Mouse (Mus musculus) heart, postnatal 25 days (tissue): ENCODE results near the gene Otof. TPM values are rescaled to one million over a fixed set of nuclear protein-coding genes. Genes with fewer than 3 reads are reported as not detected.

Experiments used
- DNase-seq: peaks from one replicate; pipeline ENCODE4 v3.0.0; 2022; ENCODE audit warnings: low spot score
- intact Hi-C: fragments of 180-260 bp; cut with DNase I; formaldehyde crosslinking; loops from one replicate; pipeline ENCODE4 v1.15.1; 2025
- total RNA-seq, 2 experiments: library from RNA; stranded (reverse); gene quantifications; 2 replicates each; pipeline ENCODE4 v1.2.3; 2021

The Otof gene
- total RNA-seq, result not detected

DNA sequence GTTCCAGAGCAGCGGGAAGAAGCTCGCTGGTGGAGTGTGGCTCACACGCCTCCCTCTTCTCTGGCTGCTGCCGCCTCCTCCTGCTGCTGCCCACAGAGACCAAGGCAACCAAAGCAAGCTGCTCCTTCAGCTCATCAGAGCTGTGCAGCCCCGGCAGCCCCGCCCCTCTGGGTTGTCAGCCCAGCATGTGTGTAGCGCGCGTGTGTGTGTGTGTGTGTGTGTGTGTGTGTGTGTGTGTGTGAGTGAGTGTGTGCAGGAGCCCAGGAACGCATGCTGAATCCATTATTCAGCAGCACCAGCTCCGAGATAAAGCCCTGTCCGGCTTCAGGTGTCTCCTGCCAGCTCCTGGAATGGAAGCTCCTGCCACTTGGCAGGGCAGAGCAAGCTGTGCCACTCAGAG is at the start of gene Otof:
Gene Otof (minus strand): TSS at position 112 of the 400 bp plus-strand sequence.
- DNase-seq, result no peak
- intact Hi-C loops, result no loop called here

DNA sequence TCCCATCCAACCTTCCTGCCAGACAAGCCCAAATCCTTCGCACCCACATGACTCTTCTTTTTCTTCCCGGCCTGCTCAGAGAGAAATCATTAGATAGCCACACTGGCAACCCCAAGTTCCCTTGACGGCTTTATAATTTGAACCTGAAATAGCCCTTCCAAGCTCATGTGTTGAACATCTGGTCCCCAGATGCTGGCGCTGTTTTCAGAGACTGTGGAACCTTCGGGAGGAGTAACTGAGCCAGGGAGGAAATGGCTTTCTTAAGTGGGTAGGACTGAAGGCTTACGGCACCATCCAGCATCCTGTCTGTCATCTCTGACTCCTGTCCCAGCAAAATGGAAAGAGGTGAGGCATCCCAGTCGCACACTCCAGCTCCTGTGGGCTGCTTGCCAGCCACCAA is 35.6 kb upstream of the Otof start:
- intact Hi-C loops, result no loop called here
- DNase-seq, result no peak

GRCm38 (mm10) chr5:30496821-30497220 is 35.1 kb upstream of the Otof start:
- intact Hi-C loops, result no loop called here
- DNase-seq, result no peak

DNA sequence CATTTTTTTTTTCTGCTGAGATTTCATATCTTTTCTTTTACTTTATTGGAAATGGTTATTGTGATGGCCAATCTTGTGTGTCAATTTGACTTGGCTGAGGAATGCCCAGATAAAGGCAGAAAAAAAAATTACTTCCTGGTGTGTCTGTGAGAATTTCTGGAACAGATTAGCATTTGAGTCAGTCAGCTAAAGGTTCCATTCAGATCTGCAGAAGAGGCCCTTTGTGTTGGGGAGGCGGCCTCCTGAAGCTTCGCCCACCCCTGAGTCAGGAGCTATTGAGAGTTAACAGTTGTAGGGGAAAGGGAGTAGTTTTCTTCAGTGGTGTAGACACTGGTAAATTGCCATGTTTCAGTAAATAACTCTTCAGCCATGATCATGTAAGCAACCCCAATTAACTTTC is 33.6 kb upstream of the Otof start:
- DNase-seq, result no peak
- intact Hi-C loops, result no loop called here

GRCm38 (mm10) chr5:30494606-30495005 is 32.9 kb upstream of the Otof start:
- intact Hi-C loops, result no loop called here
- no peak for DNase-seq

- DNase-seq, result no peak
- intact Hi-C loops, result no loop called here
Observed at GRCm38 (mm10) chr5:30493723-30494122, 32.0 kb upstream of the Otof start.

DNA sequence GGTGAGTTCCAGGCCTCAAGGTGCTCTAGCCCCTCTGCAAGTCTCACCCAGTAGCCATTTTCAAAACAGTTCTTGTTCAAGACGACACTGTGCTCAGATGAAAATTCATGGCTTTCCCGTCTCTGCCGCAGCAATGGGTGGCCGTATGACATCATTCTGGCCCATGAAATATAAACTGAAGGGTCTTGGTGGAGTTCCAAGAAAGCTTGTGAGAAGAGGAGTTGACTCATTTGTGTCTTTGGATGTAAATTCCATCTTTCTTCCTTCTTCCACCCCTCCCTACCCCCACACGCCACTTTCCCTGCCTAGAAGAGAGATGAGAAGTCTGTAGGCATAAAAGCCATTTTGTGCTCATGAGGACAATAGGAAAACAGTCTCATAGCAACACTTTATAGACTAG is 29.1 kb upstream of the Otof start:
- intact Hi-C loops, result no loop called here
- no peak for DNase-seq

GRCm38 (mm10) chr5:30490215-30490614 is 28.5 kb upstream of the Otof start:
- no peak for DNase-seq
- intact Hi-C loops, result no loop called here

DNA sequence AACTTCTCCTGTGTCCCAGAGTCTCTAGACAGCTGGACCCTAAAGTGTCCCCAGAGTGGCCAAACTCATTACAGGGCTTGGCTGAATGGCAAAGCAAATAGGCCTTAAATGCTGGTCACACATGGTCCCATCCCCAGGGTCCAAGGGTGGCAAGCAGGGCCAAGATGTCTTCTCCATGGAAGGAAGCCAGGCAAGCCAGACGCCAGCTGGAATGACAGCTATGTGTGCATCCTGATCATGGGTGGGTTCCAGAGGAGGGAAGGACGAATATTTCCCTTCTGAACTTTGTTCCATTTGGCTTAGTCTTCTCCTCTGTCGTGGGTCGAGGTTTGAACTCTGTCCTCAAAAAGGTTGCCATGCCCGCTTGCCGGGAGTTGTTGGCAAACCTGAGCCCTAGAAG is 23.4 kb upstream of the Otof start:
- no peak for DNase-seq
- intact Hi-C loops, result no loop called here

- intact Hi-C loops, result loop anchor here (5.0 kb wide), 1 partner anchor 267 kb away; no protein-coding TSS in a partner anchor
- no peak for DNase-seq
Observed at GRCm38 (mm10) chr5:30484591-30484990, 22.9 kb upstream of the Otof start.

GRCm38 (mm10) chr5:30483533-30483932 is 21.8 kb upstream of the Otof start:
- DNase-seq, result no peak
- intact Hi-C loops, result loop anchor here (5.0 kb wide), 1 partner anchor 266 kb away; no protein-coding TSS in a partner anchor

- DNase-seq, result no peak
- intact Hi-C loops, result loop anchor here (1.0 to 5.0 kb wide), 2 partner anchors 59 to 265 kb away; no protein-coding TSS in a partner anchor
Observed at GRCm38 (mm10) chr5:30482319-30482718, 20.6 kb upstream of the Otof start.

GRCm38 (mm10) chr5:30476534-30476933 is 14.8 kb upstream of the Otof start:
- intact Hi-C loops, result no loop called here
- DNase-seq, result no peak

DNA sequence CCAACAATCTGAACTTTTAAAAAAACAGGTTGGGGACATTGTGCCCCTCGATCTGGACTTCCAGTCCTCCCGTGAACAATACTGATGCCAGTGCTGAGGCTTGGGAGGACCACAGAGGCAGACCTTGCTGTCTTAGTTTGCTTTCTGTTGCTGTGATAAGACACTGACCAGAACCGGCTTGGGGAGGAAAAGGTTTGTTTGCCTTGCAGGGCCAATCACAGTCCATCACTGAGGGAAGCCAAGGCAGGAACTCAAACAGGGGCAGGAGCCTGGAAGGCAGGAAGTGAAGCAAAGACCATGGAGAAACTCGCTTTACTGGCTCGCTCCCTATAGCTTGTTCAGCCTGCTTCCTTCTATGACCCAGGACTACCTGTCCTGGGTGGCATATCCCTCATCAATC is 10.4 kb upstream of the Otof start:
- no peak for DNase-seq
- intact Hi-C loops, result no loop called here

GRCm38 (mm10) chr5:30470454-30470853 is 8.7 kb upstream of the Otof start:
- no peak for DNase-seq
- intact Hi-C loops, result no loop called here

DNA sequence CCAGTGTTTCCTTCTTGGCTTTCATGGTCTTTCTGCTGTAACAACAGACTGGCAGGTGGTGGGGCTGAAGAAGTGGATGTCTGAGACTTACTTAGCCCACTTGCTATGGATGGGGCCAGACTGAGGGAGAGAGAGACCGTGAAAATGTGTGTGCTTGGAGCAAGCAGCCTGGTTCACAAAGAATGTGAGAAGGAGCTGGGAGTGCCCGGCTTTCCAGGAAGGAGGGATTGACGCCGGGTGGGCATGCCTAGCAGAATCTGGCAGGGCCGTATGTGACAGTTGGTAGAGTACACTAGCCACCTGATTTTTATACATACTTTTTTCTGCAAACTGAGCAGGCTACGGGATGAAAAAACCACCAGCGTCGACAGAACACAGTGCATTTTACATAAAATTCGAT is 4.6 kb upstream of the Otof start:
- DNase-seq, result no peak
- intact Hi-C loops, result no loop called here

- no peak for DNase-seq
- intact Hi-C loops, result no loop called here
Observed at GRCm38 (mm10) chr5:30465861-30466260, 4.1 kb upstream of the Otof start, which contains the start of gene 1700001C02Rik. TSS of gene 1700001C02Rik (plus strand) at chr5:30466047.

- intact Hi-C loops, result no loop called here
- no peak for DNase-seq
Observed at GRCm38 (mm10) chr5:30460155-30460554, 1.6 kb downstream of the Otof start.

DNA sequence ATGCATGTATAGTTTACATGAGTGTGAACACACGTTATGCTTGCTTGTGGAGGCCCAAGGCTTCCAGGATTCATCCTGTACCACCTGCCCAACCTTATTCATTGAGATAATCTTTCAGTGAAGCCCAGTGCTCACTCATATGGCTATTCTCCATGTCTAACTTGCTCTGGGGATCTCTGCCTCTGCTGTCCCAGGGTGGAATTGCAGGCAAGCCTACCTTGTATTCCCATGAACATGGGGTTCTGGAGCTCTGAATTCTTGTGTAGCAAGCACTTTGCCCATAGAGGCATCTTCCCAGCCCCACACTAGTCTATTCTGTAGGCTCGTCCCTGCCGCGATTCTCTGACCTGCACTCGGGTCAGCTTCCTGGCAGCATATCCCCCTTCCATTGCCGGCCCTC is 5.7 kb downstream of the Otof start:
- intact Hi-C loops, result no loop called here
- no peak for DNase-seq

- no peak for DNase-seq
- intact Hi-C loops, result no loop called here
Observed at GRCm38 (mm10) chr5:30444327-30444895, 17.3 kb downstream of the Otof start.

DNA sequence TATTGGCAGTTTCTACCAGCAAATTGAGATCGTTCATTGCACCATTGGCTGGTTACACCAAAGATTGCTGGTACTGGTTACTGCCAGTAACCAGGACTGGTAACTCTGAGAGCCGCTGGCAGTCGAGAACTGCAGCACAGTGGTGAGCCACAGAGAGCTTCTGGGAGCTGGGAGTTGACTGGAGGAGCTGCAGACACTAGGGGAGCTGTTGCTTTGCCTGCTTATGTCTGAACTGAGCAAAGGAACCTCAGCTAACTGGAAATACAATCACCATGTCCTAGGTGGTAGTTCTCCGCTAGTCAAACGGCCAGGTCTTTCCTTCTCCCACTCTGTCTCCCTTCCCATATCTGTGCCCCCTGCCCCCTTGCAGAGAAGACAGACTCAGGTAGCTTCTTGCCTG is 19.5 kb downstream of the Otof start:
- no peak for DNase-seq
- intact Hi-C loops, result no loop called here

DNA sequence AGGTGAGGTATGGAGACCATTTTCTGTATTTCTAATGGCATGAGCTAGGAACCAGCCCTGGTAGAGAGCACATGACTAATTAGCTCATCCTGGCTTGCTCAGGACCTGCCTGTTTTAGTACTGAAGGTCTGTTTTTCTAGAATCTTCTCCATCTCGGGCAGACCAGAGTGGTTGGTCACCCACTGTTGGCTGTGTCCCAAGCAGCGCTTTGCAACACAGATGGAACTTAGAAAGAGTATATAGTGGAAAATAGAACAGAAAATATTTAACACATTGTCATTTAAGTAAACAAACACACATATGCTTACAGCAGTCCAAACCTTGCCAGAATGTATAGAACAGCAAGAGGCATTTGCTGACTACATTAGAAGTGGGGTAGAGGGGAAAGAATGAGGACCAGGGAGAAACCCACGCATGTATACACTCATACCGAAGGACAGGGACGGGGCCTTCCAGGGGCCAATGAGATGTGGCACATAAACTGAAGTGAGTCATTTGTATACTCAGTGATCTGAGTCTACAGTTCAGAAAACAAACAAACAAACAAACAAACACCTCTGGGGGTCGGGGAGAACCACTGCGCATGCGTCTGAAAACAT is 21.3 kb downstream of the Otof start:
- intact Hi-C loops, result no loop called here
- DNase-seq, result no peak
